Mouse (Mus musculus): ENCODE measurements around the gene Naxe.

DNA sequence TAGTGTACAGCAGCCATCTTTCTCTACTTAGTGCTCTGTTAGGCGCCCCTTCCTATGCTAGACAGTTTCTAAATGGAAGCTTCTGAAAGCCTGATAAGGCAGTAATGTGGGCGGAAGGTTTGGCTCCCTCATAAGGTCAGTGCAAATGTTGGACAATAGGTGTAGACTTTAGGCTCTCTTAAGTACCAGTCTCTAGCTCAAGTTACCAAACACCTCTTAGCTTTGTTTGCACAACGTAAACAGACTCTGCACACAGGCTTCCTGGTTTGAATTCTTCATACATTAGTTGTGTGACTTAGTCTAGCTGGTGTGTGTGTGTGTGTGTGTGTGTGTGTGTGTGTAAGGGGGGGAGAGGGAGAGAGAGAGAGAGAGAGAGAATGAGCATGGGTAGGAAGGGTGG, 8.8 kb downstream of the Naxe start:
- TF ChIP-seq CTCF (IDR thresholded peaks at IDR 0.05; ENCODE audit: low read depth, low read length) (no peak), GATA1 (IDR thresholded peaks at IDR 0.05; ENCODE audit: borderline replicate concordance, low read length) (no peak), GATA2 (IDR thresholded peaks at IDR 0.05; ENCODE audit: borderline replicate concordance, low read depth, low read length) (no peak), TAL1 (conservative IDR thresholded peaks at IDR 0.05; ENCODE audit: low read depth, low read length) (no peak)
